Mouse (Mus musculus) gastrocnemius, postnatal 10 days (tissue): Measurements from ENCODE around the gene Sgms1. TPM values are rescaled to one million over a fixed set of nuclear protein-coding genes. Genes with fewer than 3 reads are reported as not detected.

Experiments
- DNase-seq: peaks from one replicate; pipeline ENCODE4 v3.0.0; 2021; ENCODE audit warnings: mixed read lengths
- total RNA-seq, 2 experiments: library from RNA; stranded (reverse); gene quantifications; 2 replicates each; pipeline ENCODE4 v1.2.3; 2021

Sgms1 gene
- total RNA-seq, 2 experiments from 2014 or later, result 51.0 to 52.7 TPM

DNA sequence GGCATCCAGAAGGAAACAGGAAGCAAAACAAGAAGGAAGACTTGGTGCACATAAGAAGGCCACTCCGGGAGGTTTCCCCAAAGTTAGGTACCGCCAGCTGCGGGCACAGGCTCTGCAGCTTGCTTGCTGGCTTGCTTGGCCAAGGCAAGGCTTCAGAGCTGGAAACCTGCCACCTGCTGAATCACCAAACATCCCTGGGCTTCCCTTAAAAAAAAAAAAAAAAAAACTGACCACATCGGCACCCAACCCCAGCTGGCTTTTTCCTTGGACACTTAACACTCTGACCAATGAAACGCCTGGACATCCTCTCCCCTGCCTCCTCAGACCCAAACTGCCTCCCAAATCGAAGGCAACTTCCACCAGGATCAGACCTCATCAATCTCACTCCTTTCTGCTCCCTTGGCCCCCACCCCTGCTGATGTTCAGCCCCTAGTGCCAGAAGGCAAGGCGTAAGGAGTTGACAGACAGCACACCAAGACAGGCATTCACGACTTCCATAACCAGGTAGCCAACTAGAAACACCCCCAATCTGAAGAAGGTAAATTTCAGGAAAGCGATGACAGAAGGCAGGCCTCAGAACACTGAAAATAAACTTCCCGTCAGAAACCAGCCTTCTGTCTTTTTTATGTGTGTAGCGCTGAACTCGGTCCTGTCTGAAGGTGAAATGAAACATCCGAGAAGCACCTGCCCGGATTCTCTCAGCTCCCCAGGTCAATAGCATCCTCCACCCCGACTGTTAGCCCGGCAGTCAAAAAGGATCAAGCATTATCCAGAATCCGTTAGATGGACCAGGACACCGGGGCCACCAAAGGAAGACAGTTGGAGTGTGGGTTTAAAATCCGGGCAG is 2.7 kb downstream of the Sgms1 start:
- peak; percentile 83 for DNase-seq

DNA sequence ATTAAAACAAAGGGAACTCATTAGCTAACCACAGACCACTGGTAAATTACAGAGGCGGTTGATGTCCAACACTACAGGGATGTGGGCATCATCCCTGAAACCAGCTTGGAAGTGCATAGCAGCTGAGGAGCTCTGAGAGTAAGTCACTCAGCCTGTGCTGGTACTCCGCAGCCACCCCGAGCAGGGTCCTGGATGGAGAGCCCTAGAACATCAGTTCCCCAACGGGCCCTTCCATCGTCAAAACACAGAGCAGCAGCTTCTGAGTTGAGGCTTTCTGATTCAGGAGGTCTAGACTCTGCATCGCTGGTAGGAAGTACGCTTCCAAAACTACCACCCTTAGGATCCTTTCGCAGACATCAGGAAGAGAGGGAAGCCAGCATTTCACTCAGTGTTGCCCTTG is 5.8 kb downstream of the Sgms1 start:
- DNase-seq, result no peak

- DNase-seq, result no peak
Observed at GRCm38 (mm10) chr19:32381511-32381961, 8.0 kb downstream of the Sgms1 start.

DNA sequence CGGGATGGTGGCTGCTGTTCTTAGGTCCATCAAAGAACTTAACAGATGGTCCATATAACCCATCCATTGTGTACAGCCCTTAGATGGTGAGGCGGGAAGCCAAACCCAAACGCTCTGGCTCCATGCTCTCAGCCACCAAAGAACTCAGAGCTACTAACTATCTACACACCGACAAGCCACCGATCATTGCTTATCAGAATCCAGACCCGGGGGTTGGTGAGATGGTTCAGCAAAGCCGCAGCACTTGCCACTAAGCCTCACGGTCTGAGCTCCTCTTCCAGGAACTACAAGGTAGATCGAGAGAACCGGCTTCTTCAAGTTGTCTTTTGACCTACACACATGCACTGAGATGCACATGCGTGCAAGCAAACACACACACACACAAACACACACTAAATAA is 8.8 kb downstream of the Sgms1 start:
- no peak for DNase-seq

- DNase-seq, result no peak
Observed at GRCm38 (mm10) chr19:32379239-32379920, 10.1 kb downstream of the Sgms1 start.

DNA sequence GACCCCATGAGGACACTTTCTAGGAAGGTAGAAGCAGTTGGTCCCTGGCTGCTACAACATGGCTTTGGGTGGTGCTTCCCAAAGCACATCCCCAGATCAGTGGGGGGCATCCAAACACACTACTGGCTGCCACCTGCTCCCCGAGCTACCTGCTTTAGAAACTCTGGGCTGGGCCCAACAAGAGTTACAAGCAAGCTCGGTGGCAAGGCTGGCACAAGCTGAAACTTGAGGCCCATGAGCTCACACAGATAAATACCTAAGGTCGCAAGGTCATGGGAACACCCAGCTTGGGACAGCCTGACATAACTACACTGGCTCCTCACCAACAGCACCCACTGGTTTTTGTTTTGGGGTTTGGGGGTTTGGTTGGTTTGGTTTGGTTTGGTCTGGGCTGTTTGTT is 10.9 kb downstream of the Sgms1 start:
- DNase-seq, result no peak

GRCm38 (mm10) chr19:32377701-32378325 is 11.7 kb downstream of the Sgms1 start:
- no peak for DNase-seq

- DNase-seq, result no peak
Observed at GRCm38 (mm10) chr19:32376886-32377535, 12.5 kb downstream of the Sgms1 start.

GRCm38 (mm10) chr19:32376054-32376453 is 13.5 kb downstream of the Sgms1 start:
- DNase-seq, result no peak

GRCm38 (mm10) chr19:32375473-32375985 is 14.0 kb downstream of the Sgms1 start:
- DNase-seq, result no peak

DNA sequence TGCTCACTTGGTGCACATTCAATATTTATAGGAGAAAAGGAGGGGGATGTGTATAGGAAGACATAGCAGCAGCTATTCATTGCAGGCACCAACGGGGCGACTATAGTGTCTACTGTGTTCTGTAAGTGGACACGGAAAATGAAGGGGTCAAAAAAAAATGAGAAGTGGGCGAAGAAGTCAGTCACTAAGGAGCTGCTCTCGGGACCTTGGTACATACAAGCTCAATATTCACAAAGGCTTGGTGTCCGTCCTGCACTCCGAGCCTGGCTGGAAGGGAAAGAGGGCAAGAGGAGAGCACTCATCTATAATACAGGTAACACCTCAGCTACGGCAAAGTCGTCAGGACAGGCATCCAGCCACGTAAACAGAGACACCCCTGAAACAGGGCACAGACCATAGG is 14.8 kb downstream of the Sgms1 start:
- DNase-seq, result no peak

GRCm38 (mm10) chr19:32373865-32374655 is 15.5 kb downstream of the Sgms1 start:
- DNase-seq, result no peak

- no peak for DNase-seq
Observed at GRCm38 (mm10) chr19:32372373-32372772, 17.1 kb downstream of the Sgms1 start.

DNA sequence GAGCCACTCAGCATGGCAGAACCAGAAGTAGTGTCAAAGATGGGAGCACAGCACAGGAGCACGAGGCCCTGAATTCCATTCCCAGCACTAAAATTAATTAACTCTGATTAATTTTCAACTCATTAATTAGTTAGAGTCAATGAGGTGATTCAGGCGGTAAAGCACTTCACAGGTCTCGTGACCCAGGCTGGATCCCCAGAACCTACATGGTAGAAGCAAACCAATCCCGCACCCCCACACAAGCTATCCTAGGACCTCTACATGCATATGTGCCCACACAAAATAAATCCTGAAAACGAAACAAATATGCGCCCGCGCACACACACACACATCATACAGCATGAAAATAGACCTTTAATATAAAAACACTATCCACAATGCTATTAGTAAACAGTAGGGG is 22.2 kb downstream of the Sgms1 start:
- DNase-seq, result no peak

- DNase-seq, result no peak
Observed at GRCm38 (mm10) chr19:32366406-32366805, 23.1 kb downstream of the Sgms1 start.

DNA sequence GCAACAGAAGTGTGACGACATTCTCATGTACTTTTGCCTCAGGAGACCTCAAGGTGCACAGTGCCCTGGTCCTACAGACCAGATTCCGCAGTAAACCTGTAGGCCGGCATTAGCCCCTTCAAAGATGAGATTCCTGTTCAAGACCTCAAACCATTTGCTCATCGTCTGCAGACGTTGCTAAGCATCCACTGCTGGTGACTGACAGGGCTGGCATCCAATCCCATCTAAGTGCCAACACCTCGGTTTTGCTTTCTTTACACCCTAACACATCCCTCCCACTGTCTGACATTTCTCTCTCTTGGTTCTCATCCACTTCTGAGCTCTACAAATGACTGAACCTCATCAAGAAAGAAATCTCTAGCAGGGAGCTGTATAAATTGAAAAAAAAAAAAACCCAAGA is 24.4 kb downstream of the Sgms1 start:
- no peak for DNase-seq

- no peak for DNase-seq
Observed at GRCm38 (mm10) chr19:32363587-32363986, 25.9 kb downstream of the Sgms1 start.

DNA sequence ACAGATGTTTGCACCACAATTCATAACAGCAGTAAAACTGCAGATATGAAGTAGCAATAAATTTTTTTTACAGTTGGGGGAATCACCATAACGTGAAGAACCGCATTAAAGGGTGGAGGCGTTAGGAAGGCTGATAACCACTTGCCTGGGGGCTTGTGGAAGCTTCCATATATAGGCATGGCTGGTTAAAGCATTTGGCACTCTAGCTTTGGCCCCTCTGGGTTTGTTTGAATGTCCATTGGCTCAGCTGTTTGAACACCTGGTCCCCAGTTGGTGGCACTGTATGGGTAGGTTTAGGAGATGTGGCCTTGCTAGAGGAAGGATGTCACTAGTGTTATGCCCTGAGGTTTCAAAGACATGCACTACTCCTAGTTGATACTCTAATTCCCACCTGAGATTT is 27.0 kb downstream of the Sgms1 start:
- no peak for DNase-seq

DNA sequence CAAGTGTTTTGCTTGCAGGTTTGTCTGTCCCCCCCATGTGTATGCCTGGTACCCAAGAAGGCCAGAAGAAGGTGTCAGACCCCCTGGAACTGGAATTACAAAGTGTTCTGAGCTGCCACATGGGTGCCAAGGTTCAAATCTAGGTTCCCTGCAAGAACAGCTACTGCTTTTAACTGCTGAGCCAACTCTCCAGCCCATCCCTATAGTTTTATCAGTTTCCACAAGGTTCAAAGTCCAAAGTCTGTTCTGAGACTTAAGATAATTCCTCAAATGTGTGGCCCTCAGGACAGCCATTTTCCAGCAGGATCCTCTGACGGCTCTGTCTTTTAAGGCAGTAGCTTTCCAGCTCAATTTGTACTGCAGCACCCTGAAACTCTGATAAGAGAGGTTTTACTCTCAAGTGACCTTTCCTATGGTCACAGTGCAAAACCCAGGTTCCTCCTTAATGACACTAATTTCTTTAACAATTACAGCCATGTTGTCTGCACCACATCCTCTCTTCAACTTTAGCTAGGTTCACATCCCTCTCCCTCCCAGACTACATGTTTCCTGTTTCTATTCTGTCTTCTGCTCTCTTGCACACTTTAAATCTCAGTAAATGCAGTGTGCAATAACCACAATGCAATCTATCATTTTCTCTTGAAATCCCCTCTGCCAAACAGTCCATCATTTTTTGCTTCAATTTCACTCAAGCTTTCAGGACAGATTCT is 28.4 kb downstream of the Sgms1 start:
- no peak for DNase-seq

GRCm38 (mm10) chr19:32360546-32360945 is 29.0 kb downstream of the Sgms1 start:
- DNase-seq, result no peak
